7 mouse cellular contexts compared by ENCODE assay signal in the genomic region with DNA sequence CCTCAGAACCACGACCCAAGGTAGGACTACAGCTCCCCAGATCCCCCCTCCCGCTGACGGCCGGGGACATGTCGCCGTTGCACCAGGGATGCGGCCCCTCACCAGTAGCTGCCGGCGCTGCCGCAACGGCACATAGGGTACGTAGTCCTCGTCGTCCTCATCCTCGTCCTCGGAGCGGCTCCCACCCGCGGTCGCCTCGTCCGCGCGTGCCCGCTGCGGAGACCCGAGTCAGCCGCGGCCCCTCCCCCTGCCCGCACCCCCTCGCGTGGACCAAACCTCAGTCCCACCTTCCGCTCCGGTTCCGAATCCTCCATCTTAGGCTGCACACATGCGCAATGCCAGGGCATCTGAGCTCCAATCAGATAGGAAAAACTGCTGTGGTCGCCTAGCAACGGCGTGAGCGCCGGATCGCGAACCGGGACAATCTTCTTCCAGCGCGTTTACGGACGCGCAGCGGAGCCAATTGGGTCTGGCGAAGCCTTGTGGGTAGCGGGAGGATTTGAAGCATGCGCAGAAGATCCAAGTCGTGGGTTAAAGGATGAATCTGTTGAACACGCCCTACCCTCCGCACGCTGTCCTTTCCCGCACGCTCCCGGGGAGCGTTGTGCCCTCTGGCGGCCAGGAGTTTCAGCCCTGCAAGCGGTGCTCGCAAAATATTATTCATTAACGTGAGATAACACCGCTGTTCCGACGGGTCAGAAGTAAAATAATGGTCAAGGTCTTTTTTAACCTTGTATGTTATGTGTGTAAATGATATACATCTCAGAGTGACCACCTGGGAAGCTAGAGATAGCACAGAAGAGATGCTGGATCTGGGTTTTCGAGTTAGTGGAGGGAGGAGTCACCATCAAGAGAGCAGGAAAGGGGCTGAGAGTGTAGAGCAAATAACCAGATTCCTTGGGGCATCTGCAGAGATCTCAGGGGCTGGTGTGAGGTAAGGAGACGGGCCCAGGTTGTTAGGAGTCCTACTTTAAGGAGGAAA. TPM values are rescaled to one million over a fixed set of nuclear protein-coding genes. Genes with fewer than 3 reads are reported as not detected.
A peak's percentile ranks its signal among the peaks of the same experiment; 100 is the strongest.
DNase-seq lines count a peak whose midpoint lies in the region; ATAC-seq lines count a peak whose summit lies in the region.

A gene (minus strand): TSS at position 465 of the 982 bp plus-strand sequence.

- peaks cover 8% of the 10 kb centered on the region for H3K4me1 ChIP-seq in intestine, embryonic 15.5 days (replicated peaks)
- peaks cover 16% of the 10 kb centered on the region for H3K4me1 ChIP-seq in midbrain, embryonic 10.5 days

- H3K9me3 ChIP-seq in intestine, embryonic 15.5 days: no peaks in the 10 kb centered on the region
- H3K9me3 ChIP-seq in midbrain, embryonic 10.5 days (replicated peaks): no peaks in the 10 kb centered on the region

- no peaks in the 10 kb centered on the region for H3K27me3 ChIP-seq in intestine, embryonic 15.5 days (replicated peaks)
- no peaks in the 10 kb centered on the region for H3K27me3 ChIP-seq in midbrain, embryonic 10.5 days (ENCODE audit: low read depth, poor library complexity, severe bottlenecking)

- peak within 1 kb of the TSS; percentile 94 for H3K4me3 ChIP-seq in intestine, embryonic 15.5 days (replicated peaks)
- peak within 1 kb of the TSS; percentile 94 for H3K4me3 ChIP-seq in midbrain, embryonic 10.5 days

- under 1% methylated on average over 70 of the region's 70 CpGs for WGBS in intestine, embryonic 15.5 days
- WGBS in midbrain, embryonic 10.5 days: under 1% methylated on average over 70 of the region's 70 CpGs

- peak within 1 kb of the TSS; percentile 87 for H3K4me2 ChIP-seq in intestine, embryonic 15.5 days (replicated peaks)

- H3K27ac ChIP-seq in intestine, embryonic 15.5 days: 0 out of 2 replicates have a peak within 1 kb of the TSS, but pooled peaks have one; percentile 56
- H3K27ac ChIP-seq in midbrain, embryonic 10.5 days (replicated peaks): peak within 1 kb of the TSS; percentile 89

- ATAC-seq in intestine, embryonic 15.5 days: peak; percentile 99

- DNase-seq in adrenal gland, adult 2 months: peak; percentile 100
- peak; percentile 99 for DNase-seq in embryo, embryonic 11.5 days (ENCODE audit: low read depth, low spot score)
- DNase-seq in gastrocnemius, postnatal 36 days: peak; percentile 98 to 100
- DNase-seq in left cerebral cortex, postnatal 25 days (ENCODE audit: low spot score in 2 of 2): peak; percentile 100
- DNase-seq in midbrain, embryonic 10.5 days (ENCODE audit: low spot score): peak; percentile 99
- DNase-seq in right cerebral cortex, postnatal 4 days: peak; percentile 97

- intact Hi-C loops in gastrocnemius, postnatal 36 days (cut with DNase I): no loop called here
- intact Hi-C loops in left cerebral cortex, postnatal 25 days (cut with DNase I): loop anchor here (5.0 kb wide), 1 partner anchor 129 kb away; no protein-coding TSS in a partner anchor

- peaks cover 41% of the 10 kb centered on the region for H3K36me3 ChIP-seq in intestine, embryonic 15.5 days
- H3K36me3 ChIP-seq in midbrain, embryonic 10.5 days: peaks cover 81% of the 10 kb centered on the region

- peak within 1 kb of the TSS; percentile 84 for H3K9ac ChIP-seq in intestine, embryonic 15.5 days

RNA-seq across cellular contexts. Expression of the gene that starts here (rescaled TPM):
- total RNA-seq in adrenal gland, adult 2 months (2021): 10 to 100 TPM; 44.6 to 53.4 TPM
- 56.6 and 57.3 TPM in 2 replicates for polyA plus RNA-seq in adrenal gland, adult 2 months (2012; rRNA removed)
- 10 to 100 TPM in 1 of 2 experiments, 1 to 10 TPM in 1; 9.3 to 10.3 TPM for total RNA-seq in gastrocnemius, postnatal 36 days (2021)
- polyA plus RNA-seq in intestine, embryonic 15.5 days (2015; fragmentation: Nextera tagmentation; extraction: Ambion mirVana): 50.9 and 51.0 TPM in 2 replicates
- total RNA-seq in left cerebral cortex, postnatal 25 days (2021): 10 to 100 TPM; 53.6 to 58.0 TPM
- polyA plus RNA-seq in midbrain, embryonic 10.5 days (2016; fragmentation: Nextera tagmentation; extraction: Ambion mirVana): 86.3 and 92.0 TPM in 2 replicates

Comparison
In these comparisons a context has a peak if more than half of its experiments do, and no peak if none do; other contexts are left out.
1. Peak in every context shown above with its lines: DNase-seq, ATAC-seq, H3K4me3 ChIP-seq and H3K27ac ChIP-seq.
2. RNA of the gene that starts here (total RNA-seq): 53.6 to 58.0 TPM in left cerebral cortex, postnatal 25 days and 44.6 to 53.4 TPM in adrenal gland, adult 2 months; 9.3 to 10.3 TPM in gastrocnemius, postnatal 36 days; every median in the first group is over 4 times any median in the second.